Mouse (Mus musculus) ES-Bruce4 (cell line): ENCODE measurements at regions not wholly inside any gene's neighbourhood (a gene's known extent, or its start where the extent isn't known, plus 50 kb on each side); places are given as distances from the start of the nearest gene placed in this dataset.

ENCODE experiments used
- CTCF ChIP-seq: IDR thresholded peaks from one replicate; pipeline ENCODE4 v1.8.1; 2011; ENCODE audit warnings: low read depth, low read length
- POLR2A ChIP-seq: IDR thresholded peaks from one replicate; pipeline ENCODE4 v1.8.1; 2011; ENCODE audit warnings: low read length; ENCODE audit not compliant: insufficient read depth

DNA sequence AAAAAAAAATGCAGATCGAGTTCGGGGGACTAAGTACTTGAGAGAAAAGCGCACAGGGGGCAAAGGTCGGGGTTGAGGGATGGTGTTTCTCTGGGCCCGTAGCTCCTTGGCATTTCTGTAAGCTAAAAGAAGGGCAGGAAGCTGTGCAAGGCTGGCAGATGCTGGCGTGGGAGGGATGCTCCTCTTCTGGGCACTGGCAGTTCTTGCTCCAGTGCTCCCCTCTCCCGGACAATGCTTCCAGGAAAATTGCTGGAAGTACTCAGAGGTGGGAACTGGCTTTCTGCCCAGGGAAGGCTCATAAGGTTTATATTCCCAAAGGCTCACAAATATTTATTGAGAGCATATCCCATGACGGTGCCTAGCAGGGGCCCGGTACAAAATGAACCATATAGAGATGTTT lies 136.6 kb upstream of the Sdk2 start:
- TF ChIP-seq CTCF (no peak), POLR2A (no peak)
